Comparison of ENCODE assay signal across 8 mouse cellular contexts in the genomic region with DNA sequence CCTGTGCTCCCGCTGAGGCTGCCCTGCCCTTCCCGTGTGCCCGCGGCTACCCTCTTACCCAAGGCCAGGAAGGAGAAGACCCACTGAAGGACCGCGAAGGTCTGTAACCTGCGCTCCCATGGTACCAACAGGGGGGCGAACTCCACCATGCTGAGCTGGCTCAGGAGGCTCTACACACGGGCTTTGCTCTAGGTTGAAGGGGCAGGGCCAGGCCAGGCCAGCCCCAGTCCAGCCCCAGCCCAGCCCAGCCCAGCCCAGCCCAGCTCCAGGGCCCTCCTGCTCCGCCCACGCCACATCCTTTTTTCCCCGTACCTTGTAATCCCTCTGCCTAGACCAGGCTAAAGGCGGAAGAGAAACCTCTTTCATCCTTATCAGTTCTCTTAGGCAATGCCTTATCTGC. TPM values are rescaled to one million over a fixed set of nuclear protein-coding genes. Genes with fewer than 3 reads are reported as not detected.
DNase-seq lines count a peak whose midpoint lies in the region; ATAC-seq and TF ChIP-seq lines count a peak whose summit lies in the region.
"Had no signal": no experiment of that assay in that cellular context is flagged by ENCODE, and none has a peak within 500 bp of the region (broad histone marks: within the 10 kb centered on the region; RNA-seq: fewer than 3 reads in every experiment).

Gene Mogat2, minus strand, starts transcription at position 203 of the 400 bp plus-strand sequence.

- H3K36me3 ChIP-seq in lung, embryonic 15.5 days: no peaks in the 10 kb centered on the region
- no peaks in the 10 kb centered on the region for H3K36me3 ChIP-seq in hindbrain, embryonic 11.5 days (ENCODE audit: control insufficient read depth, insufficient read depth, low read length)
- no peaks in the 10 kb centered on the region for H3K36me3 ChIP-seq in liver, embryonic 14.5 days (replicated peaks; ENCODE audit: control insufficient read depth, insufficient read depth, low read depth)
- no peaks in the 10 kb centered on the region for H3K36me3 ChIP-seq in stomach, postnatal 0 days (ENCODE audit: control insufficient read depth, insufficient read depth, low read length)

- DNase-seq in lung, postnatal 4 days: no peak
- peak; percentile 16 for DNase-seq in hindbrain, embryonic 11.5 days (ENCODE audit: low spot score)
- DNase-seq in liver, embryonic 14.5 days (ENCODE audit: low read depth in 3 of 3, low spot score in 3 of 3): no peak
- DNase-seq in stomach, postnatal 0 days (ENCODE audit: low spot score): peak; percentile 89
- no peak for DNase-seq in layer of hippocampus, adult 18-20 months (ENCODE audit: low spot score in 2 of 2)
- DNase-seq in gastrocnemius, postnatal 14 days: no peak

- H3K4me2 ChIP-seq in lung, embryonic 15.5 days: peak within 1 kb of the TSS; percentile 53
- peak within 1 kb of the TSS; percentile 34 for H3K4me2 ChIP-seq in hindbrain, embryonic 11.5 days (replicated peaks; ENCODE audit: low read depth, low read length)
- peak within 1 kb of the TSS; percentile 39 for H3K4me2 ChIP-seq in liver, embryonic 14.5 days (ENCODE audit: low read depth)
- peak within 1 kb of the TSS; percentile 49 for H3K4me2 ChIP-seq in stomach, postnatal 0 days (replicated peaks; ENCODE audit: low read depth)

- ATAC-seq in lung, embryonic 15.5 days (ENCODE audit: borderline replicate concordance, extremely low read depth, low FRiP score, low TSS enrichment): peak; percentile 73; the same call in 1 of the 2 replicates
- ATAC-seq in hindbrain, embryonic 11.5 days (ENCODE audit: low FRiP score): no peak
- ATAC-seq in liver, embryonic 14.5 days (ENCODE audit: insufficient read depth): peak; percentile 81
- ATAC-seq in stomach, postnatal 0 days (ENCODE audit: low FRiP score, low TSS enrichment): peak; percentile 95

- TF ChIP-seq CTCF in liver, embryonic 14.5 days (IDR thresholded peaks at IDR 0.05; ENCODE audit: low read depth): no peak
- no peak for TF ChIP-seq CTCF in stomach, postnatal 0 days (IDR thresholded peaks at IDR 0.05; ENCODE audit: low read depth)

- H3K4me3 ChIP-seq in lung, embryonic 15.5 days: peak within 1 kb of the TSS; percentile 19
- H3K4me3 ChIP-seq in hindbrain, embryonic 11.5 days (ENCODE audit: low read depth, low read length): 0 out of 2 replicates have a peak within 1 kb of the TSS, but pooled peaks have one; percentile 6
- peak within 1 kb of the TSS; percentile 42 to 44 for H3K4me3 ChIP-seq in liver, embryonic 14.5 days (ENCODE audit: insufficient read depth in 1 of 2, low read depth in 2 of 2, low read length in 2 of 2)
- H3K4me3 ChIP-seq in stomach, postnatal 0 days (ENCODE audit: low read depth, low read length): peak within 1 kb of the TSS; percentile 21

- H3K4me1 ChIP-seq in lung, embryonic 15.5 days: peaks cover 15% of the 10 kb centered on the region
- peaks cover 3% of the 10 kb centered on the region; the same call in 1 of the 2 replicates for H3K4me1 ChIP-seq in hindbrain, embryonic 11.5 days (replicated peaks; ENCODE audit: control insufficient read depth, insufficient read depth, low read length)
- peaks cover 0 to 7% of the 10 kb centered on the region in 2 experiments; a peak in 2 of 4 replicates for H3K4me1 ChIP-seq in liver, embryonic 14.5 days (replicated peaks; ENCODE audit: control insufficient read depth in 2 of 2, insufficient read depth in 2 of 2, low read length in 1 of 2)
- peaks cover 4% of the 10 kb centered on the region for H3K4me1 ChIP-seq in stomach, postnatal 0 days (replicated peaks; ENCODE audit: control insufficient read depth, insufficient read depth)

- H3K9me3 ChIP-seq in lung, embryonic 15.5 days: no peaks in the 10 kb centered on the region
- no peaks in the 10 kb centered on the region for H3K9me3 ChIP-seq in hindbrain, embryonic 11.5 days (ENCODE audit: control insufficient read depth, low read length)
- H3K9me3 ChIP-seq in liver, embryonic 14.5 days (ENCODE audit: control insufficient read depth, low read length): no peaks in the 10 kb centered on the region
- H3K9me3 ChIP-seq in stomach, postnatal 0 days (ENCODE audit: control insufficient read depth, low read length): no peaks in the 10 kb centered on the region

- no peak for TF ChIP-seq EP300 in liver, embryonic 14.5 days (IDR thresholded peaks at IDR 0.05; ENCODE audit: low read depth)
- no peak for TF ChIP-seq EP300 in stomach, postnatal 0 days (optimal IDR thresholded peaks at IDR 0.05)

- H3K9ac ChIP-seq in lung, embryonic 15.5 days: no peak within 1 kb of the TSS
- peak within 1 kb of the TSS; percentile 5; the same call in 1 of the 2 replicates for H3K9ac ChIP-seq in hindbrain, embryonic 11.5 days (ENCODE audit: low read depth, low read length)
- H3K9ac ChIP-seq in liver, embryonic 14.5 days (replicated peaks): 0 out of 2 replicates have a peak within 1 kb of the TSS, but pooled peaks have one; percentile 15
- peak within 1 kb of the TSS; percentile 43; the same call in 1 of the 2 replicates for H3K9ac ChIP-seq in stomach, postnatal 0 days (ENCODE audit: low read length)

- H3K27ac ChIP-seq in lung, embryonic 15.5 days: no peak within 1 kb of the TSS
- no peak within 1 kb of the TSS for H3K27ac ChIP-seq in hindbrain, embryonic 11.5 days (ENCODE audit: low read depth, low read length)
- H3K27ac ChIP-seq in liver, embryonic 14.5 days: no peak within 1 kb of the TSS
- H3K27ac ChIP-seq in stomach, postnatal 0 days (replicated peaks): no peak within 1 kb of the TSS

- intact Hi-C loops in gastrocnemius, postnatal 14 days (cut with DNase I; ENCODE audit: low total_unique reads): no loop called here

- H3K27me3 ChIP-seq in lung, embryonic 15.5 days: peaks cover 8% of the 10 kb centered on the region; the same call in 1 of the 2 replicates
- no peaks in the 10 kb centered on the region for H3K27me3 ChIP-seq in hindbrain, embryonic 11.5 days (ENCODE audit: control insufficient read depth, insufficient read depth, low read length)
- H3K27me3 ChIP-seq in liver, embryonic 14.5 days (ENCODE audit: control insufficient read depth, insufficient read depth, low read length): peaks cover 3% of the 10 kb centered on the region
- H3K27me3 ChIP-seq in stomach, postnatal 0 days (ENCODE audit: control insufficient read depth, insufficient read depth, low read length): no peaks in the 10 kb centered on the region

- 5% methylated on average over 13 of the region's 13 CpGs for WGBS in lung, embryonic 15.5 days
- WGBS in hindbrain, embryonic 11.5 days: 6% methylated on average over 13 of the region's 13 CpGs
- WGBS in liver, embryonic 14.5 days (ENCODE audit: insufficient replicate concordance): 1% methylated on average over 13 of the region's 13 CpGs
- WGBS in stomach, postnatal 0 days: 8% methylated on average over 13 of the region's 13 CpGs

RNA-seq across cellular contexts. Expression of gene Mogat2, which starts in this region (rescaled TPM):
- 1.1 and 1.5 TPM in 2 replicates for polyA plus RNA-seq in lung, embryonic 15.5 days (2015; fragmentation: Nextera tagmentation; extraction: Ambion mirVana)
- polyA plus RNA-seq in hindbrain, embryonic 11.5 days (2014; fragmentation: Nextera tagmentation; extraction: Ambion mirVana): 11.1 and 14.5 TPM in 2 replicates
- 13.5 and 15.4 TPM in 2 replicates for polyA plus RNA-seq in liver, embryonic 14.5 days (2012; rRNA removed)
- 30.3 and 32.9 TPM in 2 replicates for polyA plus RNA-seq in liver, embryonic 14.5 days (2014; fragmentation: Nextera tagmentation; extraction: Ambion mirVana)
- 8.7 and 9.4 TPM in 2 replicates for polyA plus RNA-seq in stomach, postnatal 0 days (2015; fragmentation: Nextera tagmentation; extraction: Ambion mirVana)
- not detected for total RNA-seq in layer of hippocampus, adult 18-20 months (2021)
- under 1 TPM in 1 of 2 experiments, not detected in 1; 0.14 TPM for total RNA-seq in gastrocnemius, postnatal 14 days (2021)
- total RNA-seq: gastrocnemius, adult 18-20 months had no signal

Comparison
In these comparisons a context has a peak if more than half of its experiments do, and no peak if none do; other contexts are left out.
1. DNase-seq: peak in hindbrain, embryonic 11.5 days (single experiment) and stomach, postnatal 0 days (single experiment); none in lung, postnatal 4 days (0 of 2), liver, embryonic 14.5 days (0 of 3), layer of hippocampus, adult 18-20 months (0 of 2) and gastrocnemius, postnatal 14 days (single experiment).
2. Peak in every context shown above with its lines, with median percentiles within 50 percentile points of each other: H3K4me2 ChIP-seq and H3K4me3 ChIP-seq.